Mouse (Mus musculus) testis, adult 2 months (tissue): ENCODE data around the gene Gsk3b.

Experiments
- CTCF ChIP-seq: fragments of 200-500 bp; IDR thresholded peaks from 2 replicates; pipeline ENCODE4 v1.5.1; 2012; ENCODE audit warnings: low read depth, mild to moderate bottlenecking, inconsistent platforms, low read length, moderate library complexity; ENCODE audit not compliant: control insufficient read depth, insufficient read depth, insufficient replicate concordance
- POLR2A ChIP-seq: fragments of 200-500 bp; IDR thresholded peaks from 2 replicates; pipeline ENCODE4 v1.6.1; 2012; ENCODE audit warnings: low read depth, mild to moderate bottlenecking, inconsistent platforms, low read length, moderate library complexity; ENCODE audit not compliant: control insufficient read depth

GRCm38 (mm10) chr16:38097521-38097920 lies 8.7 kb downstream of the Gsk3b start:
- no peak for TF ChIP-seq POLR2A
- no peak for TF ChIP-seq CTCF
